Mouse (Mus musculus): Measurements from ENCODE around the gene Pcyt2. TPM values are rescaled to one million over a fixed set of nuclear protein-coding genes. Genes with fewer than 3 reads are reported as not detected.

Gene Pcyt2
- polyA plus RNA-seq, 1 experiment from 2014 or later, result 143 TPM

GRCm38 (mm10) chr11:120625152-120625775, 7.5 kb upstream of the Pcyt2 start, which contains the start of gene Sirt7:
Gene Sirt7 (minus strand): TSS chr11:120625240.
- Histone ChIP-seq H3K36me3 (peaks cover 61% of the 10 kb centered on the region), H3K9me3 (no peaks in the 10 kb centered on the region), H3K4me2 (peak within 1 kb of the TSS; percentile 99), H3K27ac (peak within 1 kb of the TSS; percentile 80), H3K4me1 (replicated peaks) (peaks cover 18% of the 10 kb centered on the region), H3K27me3 (no peaks in the 10 kb centered on the region), H3K4me3 (replicated peaks) (peak within 1 kb of the TSS; percentile 98), H3K9ac (replicated peaks) (peak within 1 kb of the TSS; percentile 77)
- 15% methylated on average over 5 of the region's 5 CpGs for WGBS
- no peak for ATAC-seq (ENCODE audit: insufficient number of reproducible peaks, insufficient read depth, low FRiP score, low TSS enrichment, low read depth)

- Histone ChIP-seq H3K4me3 (replicated peaks) (peak overlapping the region; percentile 98), H3K36me3 (peaks cover 65% of the 10 kb centered on the region), H3K9ac (replicated peaks) (peak overlapping the region; percentile 77), H3K27me3 (no peaks in the 10 kb centered on the region), H3K4me1 (replicated peaks) (peaks cover 12% of the 10 kb centered on the region), H3K9me3 (no peaks in the 10 kb centered on the region), H3K27ac (peak overlapping the region; percentile 80), H3K4me2 (peak overlapping the region; percentile 99)
- peak; percentile 61; the same call in 1 of the 2 replicates for ATAC-seq (ENCODE audit: insufficient number of reproducible peaks, insufficient read depth, low FRiP score, low TSS enrichment, low read depth)
- WGBS, result under 1% methylated on average over 52 of the region's 53 CpGs
Measured at GRCm38 (mm10) chr11:120624680-120625111, 7.0 kb upstream of the Pcyt2 start.

GRCm38 (mm10) chr11:120623961-120624679, 6.4 kb upstream of the Pcyt2 start:
- peak overlapping the region; percentile 80 for H3K27ac ChIP-seq
- H3K36me3 ChIP-seq, result peaks cover 62% of the 10 kb centered on the region
- peak overlapping the region; percentile 98 for H3K4me3 ChIP-seq (replicated peaks)
- ATAC-seq (ENCODE audit: insufficient number of reproducible peaks, insufficient read depth, low FRiP score, low TSS enrichment, low read depth), result peak; percentile 52; the same call in 1 of the 2 replicates
- H3K9me3 ChIP-seq, result no peaks in the 10 kb centered on the region
- peaks cover 11% of the 10 kb centered on the region for H3K4me1 ChIP-seq (replicated peaks)
- WGBS, result 13% methylated on average over 30 of the region's 30 CpGs
- H3K9ac ChIP-seq (replicated peaks), result peak overlapping the region; percentile 77
- H3K27me3 ChIP-seq, result no peaks in the 10 kb centered on the region
- peak overlapping the region; percentile 99 for H3K4me2 ChIP-seq

- 88% methylated on average over 6 of the region's 6 CpGs for WGBS
- no peaks in the 10 kb centered on the region for H3K27me3 ChIP-seq
- peaks cover 66% of the 10 kb centered on the region for H3K36me3 ChIP-seq
- H3K9ac ChIP-seq (replicated peaks), result no peak overlapping the region
- H3K9me3 ChIP-seq, result no peaks in the 10 kb centered on the region
- H3K4me3 ChIP-seq (replicated peaks), result no peak overlapping the region
- H3K4me1 ChIP-seq (replicated peaks), result peaks cover 14% of the 10 kb centered on the region
- no peak overlapping the region for H3K27ac ChIP-seq
- no peak for ATAC-seq (ENCODE audit: insufficient number of reproducible peaks, insufficient read depth, low FRiP score, low TSS enrichment, low read depth)
- no peak overlapping the region for H3K4me2 ChIP-seq
Measured at GRCm38 (mm10) chr11:120622805-120623204, 5.1 kb upstream of the Pcyt2 start.

GRCm38 (mm10) chr11:120620195-120620594, 2.5 kb upstream of the Pcyt2 start:
- Histone ChIP-seq H3K36me3 (peaks cover 56% of the 10 kb centered on the region), H3K9me3 (no peaks in the 10 kb centered on the region), H3K4me2 (no peak overlapping the region), H3K9ac (replicated peaks) (no peak overlapping the region; the same call in 1 of the 2 replicates), H3K4me1 (replicated peaks) (peaks cover 24% of the 10 kb centered on the region), H3K4me3 (replicated peaks) (no peak overlapping the region), H3K27ac (no peak overlapping the region), H3K27me3 (no peaks in the 10 kb centered on the region)
- ATAC-seq (ENCODE audit: insufficient number of reproducible peaks, insufficient read depth, low FRiP score, low TSS enrichment, low read depth), result no peak
- 92% methylated on average over 14 of the region's 14 CpGs for WGBS

GRCm38 (mm10) chr11:120618619-120619535, 1.1 kb upstream of the Pcyt2 start:
- no peak overlapping the region for H3K9ac ChIP-seq (replicated peaks)
- no peak overlapping the region for H3K4me2 ChIP-seq
- H3K4me3 ChIP-seq (replicated peaks), result no peak overlapping the region
- H3K9me3 ChIP-seq, result no peaks in the 10 kb centered on the region
- H3K4me1 ChIP-seq (replicated peaks), result peaks cover 18% of the 10 kb centered on the region
- peaks cover 67% of the 10 kb centered on the region for H3K36me3 ChIP-seq
- no peak for ATAC-seq (ENCODE audit: insufficient number of reproducible peaks, insufficient read depth, low FRiP score, low TSS enrichment, low read depth)
- H3K27me3 ChIP-seq, result no peaks in the 10 kb centered on the region
- 94% methylated on average over 25 of the region's 25 CpGs for WGBS
- no peak overlapping the region for H3K27ac ChIP-seq

- WGBS, result 47% methylated on average over 4 of the region's 4 CpGs
- H3K4me3 ChIP-seq (replicated peaks), result peak overlapping the region; percentile 77
- no peaks in the 10 kb centered on the region for H3K27me3 ChIP-seq
- H3K4me1 ChIP-seq (replicated peaks), result peaks cover 17% of the 10 kb centered on the region
- peaks cover 75% of the 10 kb centered on the region for H3K36me3 ChIP-seq
- H3K4me2 ChIP-seq, result peak overlapping the region; percentile 83
- H3K27ac ChIP-seq, result no peak overlapping the region
- no peaks in the 10 kb centered on the region for H3K9me3 ChIP-seq
- peak overlapping the region; percentile 78 for H3K9ac ChIP-seq (replicated peaks)
- no peak for ATAC-seq (ENCODE audit: insufficient number of reproducible peaks, insufficient read depth, low FRiP score, low TSS enrichment, low read depth)
Measured at GRCm38 (mm10) chr11:120616617-120617294, 980 bp downstream of the Pcyt2 start.

- Histone ChIP-seq H3K4me1 (replicated peaks) (peaks cover 17% of the 10 kb centered on the region), H3K9ac (replicated peaks) (0 out of 2 replicates have a peak overlapping the region, but pooled peaks have one; percentile 23), H3K4me2 (no peak overlapping the region), H3K27me3 (no peaks in the 10 kb centered on the region), H3K27ac (no peak overlapping the region), H3K36me3 (peaks cover 76% of the 10 kb centered on the region), H3K9me3 (no peaks in the 10 kb centered on the region), H3K4me3 (replicated peaks) (no peak overlapping the region)
- ATAC-seq (ENCODE audit: insufficient number of reproducible peaks, insufficient read depth, low FRiP score, low TSS enrichment, low read depth), result no peak
- WGBS, result 94% methylated on average over 11 of the region's 11 CpGs
Measured at GRCm38 (mm10) chr11:120615606-120616203, 2.0 kb downstream of the Pcyt2 start.

GRCm38 (mm10) chr11:120615167-120615566, 2.6 kb downstream of the Pcyt2 start:
- Histone ChIP-seq H3K36me3 (peaks cover 76% of the 10 kb centered on the region), H3K9ac (replicated peaks) (0 out of 2 replicates have a peak overlapping the region, but pooled peaks have one; percentile 23), H3K4me2 (no peak overlapping the region), H3K9me3 (no peaks in the 10 kb centered on the region), H3K4me1 (replicated peaks) (peaks cover 17% of the 10 kb centered on the region), H3K27me3 (no peaks in the 10 kb centered on the region), H3K4me3 (replicated peaks) (no peak overlapping the region), H3K27ac (no peak overlapping the region)
- no peak for ATAC-seq (ENCODE audit: insufficient number of reproducible peaks, insufficient read depth, low FRiP score, low TSS enrichment, low read depth)
- WGBS, result 90% methylated on average over 6 of the region's 6 CpGs

GRCm38 (mm10) chr11:120613976-120614375, 3.8 kb downstream of the Pcyt2 start:
- no peak overlapping the region for H3K27ac ChIP-seq
- no peak overlapping the region for H3K9ac ChIP-seq (replicated peaks)
- H3K4me2 ChIP-seq, result no peak overlapping the region
- H3K27me3 ChIP-seq, result peaks cover 10% of the 10 kb centered on the region
- no peak overlapping the region for H3K4me3 ChIP-seq (replicated peaks)
- WGBS, result 84% methylated on average over 8 of the region's 8 CpGs
- no peak for ATAC-seq (ENCODE audit: insufficient number of reproducible peaks, insufficient read depth, low FRiP score, low TSS enrichment, low read depth)
- no peaks in the 10 kb centered on the region for H3K9me3 ChIP-seq
- peaks cover 74% of the 10 kb centered on the region for H3K36me3 ChIP-seq
- peaks cover 19% of the 10 kb centered on the region for H3K4me1 ChIP-seq (replicated peaks)
